Mouse (Mus musculus): ENCODE results near the gene Trim40.

GRCm38 (mm10) chr17:36903651-36904050, 13.7 kb upstream of the Trim40 start:
- TF ChIP-seq GATA1 (IDR thresholded peaks at IDR 0.05; ENCODE audit: low read length), result no peak
- TF ChIP-seq TAL1 (IDR thresholded peaks at IDR 0.05; ENCODE audit: low read length), result no peak
